Mouse (Mus musculus): ENCODE measurements around the gene Ccp110. TPM values are rescaled to one million over a fixed set of nuclear protein-coding genes. Genes with fewer than 3 reads are reported as not detected.

Ccp110 gene
- total and polyA plus RNA-seq, 3 experiments: 10.6 to 16.3 (median 13.4) TPM

GRCm38 (mm10) chr7:118676826-118677225, 35.5 kb upstream of the Ccp110 start:
- Histone ChIP-seq H3K9me3 (replicated peaks; ENCODE audit: low read length) (no peaks in the 10 kb centered on the region), H3K4me3 (replicated peaks in 1 of 3; ENCODE audit: low read depth in 2 of 3, low read length in 2 of 3, poor library complexity in 1 of 3) (no peak overlapping the region), H3K4me2 (ENCODE audit: insufficient read depth, low read depth, poor library complexity, severe bottlenecking) (no peak overlapping the region), H3K79me2 (replicated peaks; ENCODE audit: control insufficient read depth, extremely low read depth, insufficient read depth, poor library complexity, severe bottlenecking) (no peaks in the 10 kb centered on the region), H3K4me1 (ENCODE audit: control insufficient read depth in 1 of 2, insufficient read depth in 2 of 2) (no peaks in the 10 kb centered on the region), H3K27ac (ENCODE audit: insufficient read depth, low read depth) (no peak overlapping the region), H3K36me3 (replicated peaks in 1 of 2; ENCODE audit: control insufficient read depth in 1 of 2, insufficient read depth in 1 of 2, low read length in 1 of 2) (no peaks in the 10 kb centered on the region), H3K27me3 (replicated peaks) (no peaks in the 10 kb centered on the region), H3K9ac (ENCODE audit: insufficient read depth, low read depth) (no peak overlapping the region)
- DNase-seq (ENCODE audit: extremely low read depth): no peak
- dilution Hi-C loops (cut with MboI; ENCODE audit: extremely low pct_ligation_motif_present, extremely low pct_unique_long_range_greater_than_20kb, low sequenced_read_pairs) (no loop called here), in situ Hi-C loops (cut with MboI; ENCODE audit: low pct_ligation_motif_present, low pct_unique_long_range_greater_than_20kb, low sequenced_read_pairs) (no loop called here)
- TF ChIP-seq IRF4 (IDR thresholded peaks at IDR 0.05; ENCODE audit: low read depth, low read length): no peak
- no peak for TF ChIP-seq ETS1 (conservative IDR thresholded peaks at IDR 0.05; ENCODE audit: low read depth, low read length)
- no peak for TF ChIP-seq ZNF384 (IDR thresholded peaks at IDR 0.05; ENCODE audit: low read depth, low read length)
- no peak for TF ChIP-seq CTCF (conservative IDR thresholded peaks at IDR 0.05 in 1 of 2, IDR thresholded peaks at IDR 0.05 in 1 of 2; ENCODE audit: low read depth in 2 of 2, low read length in 2 of 2)
- no peak for TF ChIP-seq HCFC1 (IDR thresholded peaks at IDR 0.05; ENCODE audit: low read depth, low read length)
- TF ChIP-seq POLR2AphosphoS2 (IDR thresholded peaks at IDR 0.05; ENCODE audit: low read depth, low read length): no peak
- no peak for TF ChIP-seq MXI1 (IDR thresholded peaks at IDR 0.05; ENCODE audit: low read depth, low read length)
- no peak for TF ChIP-seq MAX (IDR thresholded peaks at IDR 0.05; ENCODE audit: low read length)
- TF ChIP-seq ZC3H11A (IDR thresholded peaks at IDR 0.05; ENCODE audit: low read depth, low read length): no peak
- no peak for TF ChIP-seq BHLHE40 (IDR thresholded peaks at IDR 0.05; ENCODE audit: low read depth, low read length)
- no peak for TF ChIP-seq GABPA (IDR thresholded peaks at IDR 0.05; ENCODE audit: insufficient replicate concordance, low read depth, low read length)
- TF ChIP-seq PAX5 (IDR thresholded peaks at IDR 0.05; ENCODE audit: low read length): no peak

GRCm38 (mm10) chr7:118688199-118688598, 24.2 kb upstream of the Ccp110 start:
- H3K4me3 ChIP-seq (replicated peaks in 1 of 3; ENCODE audit: low read depth in 2 of 3, low read length in 2 of 3, poor library complexity in 1 of 3): no peak overlapping the region
- peak; percentile 60 for DNase-seq (ENCODE audit: extremely low read depth)
- peaks cover 47 to 67% of the 10 kb centered on the region in 2 experiments for H3K36me3 ChIP-seq (replicated peaks in 1 of 2; ENCODE audit: control insufficient read depth in 1 of 2, insufficient read depth in 1 of 2, low read length in 1 of 2)
- H3K9ac ChIP-seq (ENCODE audit: insufficient read depth, low read depth): no peak overlapping the region
- no peaks in the 10 kb centered on the region for H3K9me3 ChIP-seq (replicated peaks; ENCODE audit: low read length)
- 0 out of 2 replicates have a peak, but pooled peaks have one; percentile 9 for TF ChIP-seq NELFE (IDR thresholded peaks at IDR 0.05; ENCODE audit: low read depth, low read length)
- no peak for TF ChIP-seq E2F4 (IDR thresholded peaks at IDR 0.05; ENCODE audit: insufficient replicate concordance, low read depth, low read length)
- peak; percentile 76 to 79 for TF ChIP-seq CTCF (conservative IDR thresholded peaks at IDR 0.05 in 1 of 2, IDR thresholded peaks at IDR 0.05 in 1 of 2; ENCODE audit: low read depth in 2 of 2, low read length in 2 of 2)
- no peak for TF ChIP-seq EP300 (IDR thresholded peaks at IDR 0.05; ENCODE audit: low read length)
- TF ChIP-seq RAD21 (IDR thresholded peaks at IDR 0.05; ENCODE audit: low read depth, low read length): peak; percentile 39
- TF ChIP-seq SMC3 (IDR thresholded peaks at IDR 0.05; ENCODE audit: low read depth, low read length): peak; percentile 72
- dilution Hi-C loops (cut with MboI; ENCODE audit: extremely low pct_ligation_motif_present, extremely low pct_unique_long_range_greater_than_20kb, low sequenced_read_pairs) (no loop called here), in situ Hi-C loops (cut with MboI; ENCODE audit: low pct_ligation_motif_present, low pct_unique_long_range_greater_than_20kb, low sequenced_read_pairs) (loop anchor here (10.0 kb wide), 1 partner anchor 93 kb away; the partner anchor contains the start of gene Tmc5)
- H3K79me2 ChIP-seq (replicated peaks; ENCODE audit: control insufficient read depth, extremely low read depth, insufficient read depth, poor library complexity, severe bottlenecking): no peaks in the 10 kb centered on the region
- H3K27me3 ChIP-seq (replicated peaks): no peaks in the 10 kb centered on the region
- H3K4me1 ChIP-seq (ENCODE audit: control insufficient read depth in 1 of 2, insufficient read depth in 2 of 2): peaks cover 0 to 5% of the 10 kb centered on the region in 2 experiments; a peak in 1 of 4 replicates
- no peak overlapping the region for H3K27ac ChIP-seq (ENCODE audit: insufficient read depth, low read depth)
- no peak overlapping the region for H3K4me2 ChIP-seq (ENCODE audit: insufficient read depth, low read depth, poor library complexity, severe bottlenecking)

Data from CH12.LX (cell line).